14 mouse cellular contexts compared by ENCODE assay signal in genomic region chr10:101316659-101317338, GRCm38 (mm10).
DNase-seq lines count a peak whose midpoint lies in the region; ATAC-seq and TF ChIP-seq lines count a peak whose summit lies in the region.
"Had no signal": no experiment of that assay in that cellular context is flagged by ENCODE, and none has a peak within 500 bp of the region (broad histone marks: within the 10 kb centered on the region; RNA-seq: fewer than 3 reads in every experiment).

No protein-coding gene starts in this region.

- TF ChIP-seq CTCF in lung, embryonic 14.5 days (IDR thresholded peaks at IDR 0.05; ENCODE audit: low read depth) = no peak

- no peak overlapping the region for H3K4me3 ChIP-seq in hindbrain, embryonic 13.5 days
- H3K4me3 ChIP-seq in hindbrain, embryonic 12.5 days = no peak overlapping the region
- H3K4me3 ChIP-seq in lung, embryonic 14.5 days (ENCODE audit: low read depth, low read length) = no peak overlapping the region
- H3K4me3 ChIP-seq in neural tube, embryonic 15.5 days (replicated peaks) = no peak overlapping the region
- H3K4me3 ChIP-seq: myocyte had no signal

- H3K36me3 ChIP-seq in hindbrain, embryonic 13.5 days = no peaks in the 10 kb centered on the region
- H3K36me3 ChIP-seq in hindbrain, embryonic 12.5 days = no peaks in the 10 kb centered on the region
- no peaks in the 10 kb centered on the region for H3K36me3 ChIP-seq in lung, embryonic 14.5 days (ENCODE audit: insufficient read depth)
- H3K36me3 ChIP-seq in neural tube, embryonic 15.5 days = no peaks in the 10 kb centered on the region

- DNase-seq in lung, embryonic 14.5 days = peak; percentile 17
- DNase-seq in lung, postnatal 14 days = no peak
- DNase-seq in brain, embryonic 18.5 days (ENCODE audit: low read depth, low spot score) = peak; percentile 52
- DNase-seq in adrenal gland, postnatal 36 days = no peak
- DNase-seq: cerebellum, adult 8-10 months; kidney, adult 9 months; lung, postnatal 10 days; right cerebral cortex, postnatal 25 days; thymus, postnatal 4 days had no signal

- H3K27me3 ChIP-seq in hindbrain, embryonic 13.5 days = no peaks in the 10 kb centered on the region
- no peaks in the 10 kb centered on the region for H3K27me3 ChIP-seq in hindbrain, embryonic 12.5 days
- no peaks in the 10 kb centered on the region for H3K27me3 ChIP-seq in lung, embryonic 14.5 days (ENCODE audit: insufficient read depth, low read length)
- no peaks in the 10 kb centered on the region for H3K27me3 ChIP-seq in neural tube, embryonic 15.5 days (replicated peaks)

- H3K27ac ChIP-seq in hindbrain, embryonic 13.5 days = no peak overlapping the region
- H3K27ac ChIP-seq in hindbrain, embryonic 12.5 days = no peak overlapping the region
- H3K27ac ChIP-seq in lung, embryonic 14.5 days (ENCODE audit: low read depth) = no peak overlapping the region
- peak overlapping the region; percentile 38 for H3K27ac ChIP-seq in neural tube, embryonic 15.5 days (replicated peaks)
- H3K27ac ChIP-seq: liver, embryonic 14.5 days had no signal

- no peaks in the 10 kb centered on the region for H3K9me3 ChIP-seq in hindbrain, embryonic 13.5 days
- H3K9me3 ChIP-seq in hindbrain, embryonic 12.5 days (replicated peaks) = no peaks in the 10 kb centered on the region
- no peaks in the 10 kb centered on the region for H3K9me3 ChIP-seq in lung, embryonic 14.5 days (ENCODE audit: low read depth, low read length)
- no peaks in the 10 kb centered on the region for H3K9me3 ChIP-seq in neural tube, embryonic 15.5 days (replicated peaks)

- no peak overlapping the region for H3K4me2 ChIP-seq in hindbrain, embryonic 13.5 days
- H3K4me2 ChIP-seq in hindbrain, embryonic 12.5 days (replicated peaks) = no peak overlapping the region
- H3K4me2 ChIP-seq in lung, embryonic 14.5 days = no peak overlapping the region
- H3K4me2 ChIP-seq in neural tube, embryonic 15.5 days = no peak overlapping the region

- no peak overlapping the region for H3K9ac ChIP-seq in hindbrain, embryonic 13.5 days
- H3K9ac ChIP-seq in hindbrain, embryonic 12.5 days = no peak overlapping the region
- H3K9ac ChIP-seq in lung, embryonic 14.5 days = no peak overlapping the region
- H3K9ac ChIP-seq in neural tube, embryonic 15.5 days (replicated peaks) = no peak overlapping the region
- H3K9ac ChIP-seq: liver, embryonic 14.5 days had no signal

- ATAC-seq in hindbrain, embryonic 13.5 days (ENCODE audit: low FRiP score) = peak; percentile 68
- no peak for ATAC-seq in hindbrain, embryonic 12.5 days (ENCODE audit: low FRiP score)
- ATAC-seq in lung, embryonic 14.5 days (ENCODE audit: insufficient read depth) = no peak
- ATAC-seq in neural tube, embryonic 15.5 days (ENCODE audit: low FRiP score) = peak; percentile 84

- H3K4me1 ChIP-seq in hindbrain, embryonic 13.5 days (replicated peaks) = no peaks in the 10 kb centered on the region
- no peaks in the 10 kb centered on the region for H3K4me1 ChIP-seq in hindbrain, embryonic 12.5 days
- H3K4me1 ChIP-seq in lung, embryonic 14.5 days (ENCODE audit: insufficient read depth) = no peaks in the 10 kb centered on the region
- H3K4me1 ChIP-seq in neural tube, embryonic 15.5 days = peaks cover 3% of the 10 kb centered on the region; the same call in 1 of the 2 replicates

- 60% methylated on average over 3 of the region's 3 CpGs for WGBS in hindbrain, embryonic 13.5 days
- 79% methylated on average over 3 of the region's 3 CpGs for WGBS in hindbrain, embryonic 12.5 days
- 72% methylated on average over 3 of the region's 3 CpGs for WGBS in lung, embryonic 14.5 days
- WGBS in neural tube, embryonic 15.5 days = 43% methylated on average over 3 of the region's 3 CpGs

Comparison
In these comparisons a context has a peak if more than half of its experiments do, and no peak if none do; other contexts are left out.
1. ATAC-seq: peak in hindbrain, embryonic 13.5 days (single experiment) and neural tube, embryonic 15.5 days (single experiment); none in hindbrain, embryonic 12.5 days (single experiment) and lung, embryonic 14.5 days (single experiment).
2. DNase-seq: peak in lung, embryonic 14.5 days (single experiment) and brain, embryonic 18.5 days (single experiment); none in lung, postnatal 14 days (single experiment) and adrenal gland, postnatal 36 days (0 of 2).